Mouse (Mus musculus) cortical plate, adult 2 months (tissue): Measurements from ENCODE around the gene Phtf1.

ENCODE experiments used
- CTCF ChIP-seq: fragments of 200-500 bp; IDR thresholded peaks from 2 replicates; pipeline ENCODE4 v1.5.1; 2011; ENCODE audit warnings: mild to moderate bottlenecking, control low read depth, low read length; ENCODE audit not compliant: insufficient read depth; ENCODE audit errors: extremely low read depth
- POLR2A ChIP-seq: fragments of 200-500 bp; IDR thresholded peaks from 2 replicates; pipeline ENCODE4 v1.6.1; 2011; ENCODE audit warnings: mild to moderate bottlenecking, low read length, control low read depth; ENCODE audit not compliant: insufficient read depth; ENCODE audit errors: extremely low read depth

GRCm38 (mm10) chr3:103948666-103949065 lies 19.2 kb upstream of the Phtf1 start:
- TF ChIP-seq POLR2A (no peak), CTCF (no peak)
